In the genomic region with DNA sequence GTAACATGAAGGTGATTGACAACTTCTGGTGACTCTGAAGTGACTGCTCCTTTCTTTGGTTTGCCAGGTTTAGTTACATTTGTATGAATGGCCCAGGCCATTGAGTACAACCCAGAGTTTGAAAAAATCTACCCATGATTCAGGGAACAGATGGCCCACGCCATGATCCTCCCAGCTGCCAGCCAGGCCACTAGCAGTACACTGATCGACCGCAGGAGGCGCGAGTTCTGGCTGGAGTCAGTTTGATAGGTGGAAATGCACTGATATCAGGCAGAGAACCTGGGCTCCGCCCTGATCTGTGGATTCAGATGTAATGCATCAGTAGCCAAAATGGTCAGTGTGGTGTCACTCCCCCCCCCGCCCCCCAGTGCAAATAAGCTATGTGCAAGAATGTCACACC, we compare ENCODE assay signal across 11 mouse cellular contexts.
DNase-seq lines count a peak whose midpoint lies in the region; ATAC-seq and TF ChIP-seq lines count a peak whose summit lies in the region.
"Had no signal": no experiment of that assay in that cellular context is flagged by ENCODE, and none has a peak within 500 bp of the region (broad histone marks: within the 10 kb centered on the region; RNA-seq: fewer than 3 reads in every experiment).

No protein-coding gene starts in this region.

- no peak overlapping the region for H3K9ac ChIP-seq in liver, embryonic 14.5 days (replicated peaks)
- no peak overlapping the region for H3K9ac ChIP-seq in liver, embryonic 11.5 days (ENCODE audit: low read depth, low read length)
- H3K9ac ChIP-seq: limb, embryonic 15.5 days; neural tube, embryonic 13.5 days had no signal

- no peaks in the 10 kb centered on the region for H3K9me3 ChIP-seq in liver, embryonic 14.5 days (ENCODE audit: control insufficient read depth, low read length)
- no peaks in the 10 kb centered on the region for H3K9me3 ChIP-seq in liver, embryonic 11.5 days (ENCODE audit: control insufficient read depth, low read length)
- H3K9me3 ChIP-seq: limb, embryonic 15.5 days; neural tube, embryonic 13.5 days had no signal

- ATAC-seq in liver, embryonic 14.5 days (ENCODE audit: insufficient read depth): no peak
- ATAC-seq in liver, embryonic 11.5 days (replicated peaks; ENCODE audit: low FRiP score): no peak

- peak; percentile 48 for TF ChIP-seq CTCF in liver, embryonic 14.5 days (IDR thresholded peaks at IDR 0.05; ENCODE audit: low read depth)

- DNase-seq in liver, embryonic 14.5 days (ENCODE audit: low read depth in 3 of 3, low spot score in 3 of 3): no peak
- no peak for DNase-seq in liver, embryonic 11.5 days (ENCODE audit: low spot score)
- DNase-seq in cerebellum, adult 18-20 months: peak; percentile 85 to 90
- peak; percentile 50 for DNase-seq in embryo, embryonic 11 days
- DNase-seq in retina, adult 2 months (ENCODE audit: low read depth, low spot score): peak; percentile 37
- no peak for DNase-seq in gastrocnemius, postnatal 25 days
- no peak for DNase-seq in left cerebral cortex, postnatal 36 days (ENCODE audit: low spot score in 2 of 2)
- DNase-seq: gastrocnemius, postnatal 36 days; kidney, adult 11 months had no signal

- H3K4me1 ChIP-seq in liver, embryonic 14.5 days (replicated peaks; ENCODE audit: control insufficient read depth in 2 of 2, insufficient read depth in 2 of 2, low read length in 1 of 2): no peaks in the 10 kb centered on the region
- no peaks in the 10 kb centered on the region for H3K4me1 ChIP-seq in liver, embryonic 11.5 days (replicated peaks; ENCODE audit: control insufficient read depth, insufficient read depth, low read length)

- intact Hi-C loops in left cerebral cortex, postnatal 36 days (cut with DNase I): no loop called here

- no peaks in the 10 kb centered on the region for H3K36me3 ChIP-seq in liver, embryonic 14.5 days (replicated peaks; ENCODE audit: control insufficient read depth, insufficient read depth, low read depth)
- H3K36me3 ChIP-seq in liver, embryonic 11.5 days (ENCODE audit: control insufficient read depth, insufficient read depth, low read length): no peaks in the 10 kb centered on the region
- H3K36me3 ChIP-seq: limb, embryonic 15.5 days; neural tube, embryonic 13.5 days had no signal

- H3K27ac ChIP-seq in liver, embryonic 14.5 days: no peak overlapping the region
- no peak overlapping the region for H3K27ac ChIP-seq in liver, embryonic 11.5 days (ENCODE audit: low read depth, low read length)
- H3K27ac ChIP-seq: limb, embryonic 15.5 days had no signal

- no peaks in the 10 kb centered on the region for H3K27me3 ChIP-seq in liver, embryonic 14.5 days (ENCODE audit: control insufficient read depth, insufficient read depth, low read length)
- H3K27me3 ChIP-seq in liver, embryonic 11.5 days (replicated peaks; ENCODE audit: control insufficient read depth, insufficient read depth, low read length): no peaks in the 10 kb centered on the region
- H3K27me3 ChIP-seq: limb, embryonic 15.5 days; neural tube, embryonic 13.5 days had no signal

- H3K4me3 ChIP-seq in liver, embryonic 14.5 days (ENCODE audit: insufficient read depth in 1 of 2, low read depth in 2 of 2, low read length in 2 of 2): no peak overlapping the region
- no peak overlapping the region for H3K4me3 ChIP-seq in liver, embryonic 11.5 days (ENCODE audit: low read depth, low read length)
- H3K4me3 ChIP-seq: limb, embryonic 15.5 days; neural tube, embryonic 13.5 days had no signal

- no peak for TF ChIP-seq EP300 in liver, embryonic 14.5 days (IDR thresholded peaks at IDR 0.05; ENCODE audit: low read depth)

- WGBS in liver, embryonic 14.5 days (ENCODE audit: insufficient replicate concordance): 28% methylated on average over 7 of the region's 7 CpGs
- 37% methylated on average over 7 of the region's 7 CpGs for WGBS in liver, embryonic 11.5 days

- H3K4me2 ChIP-seq in liver, embryonic 14.5 days (ENCODE audit: low read depth): no peak overlapping the region
- H3K4me2 ChIP-seq in liver, embryonic 11.5 days: no peak overlapping the region
- H3K4me2 ChIP-seq: limb, embryonic 15.5 days; neural tube, embryonic 13.5 days had no signal

Comparison
In these comparisons a context has a peak if more than half of its experiments do, and no peak if none do; other contexts are left out.
1. DNase-seq: peak in cerebellum, adult 18-20 months (2 of 2), embryo, embryonic 11 days (single experiment) and retina, adult 2 months (single experiment); none in liver, embryonic 14.5 days (0 of 3), liver, embryonic 11.5 days (single experiment), gastrocnemius, postnatal 25 days (single experiment) and left cerebral cortex, postnatal 36 days (0 of 2).